Mouse (Mus musculus): ENCODE results near the gene Kiss1. TPM values are rescaled to one million over a fixed set of nuclear protein-coding genes. Genes with fewer than 3 reads are reported as not detected.

Gene Kiss1
- polyA plus RNA-seq (2017; shearing (Covaris generic)) = not detected

DNA sequence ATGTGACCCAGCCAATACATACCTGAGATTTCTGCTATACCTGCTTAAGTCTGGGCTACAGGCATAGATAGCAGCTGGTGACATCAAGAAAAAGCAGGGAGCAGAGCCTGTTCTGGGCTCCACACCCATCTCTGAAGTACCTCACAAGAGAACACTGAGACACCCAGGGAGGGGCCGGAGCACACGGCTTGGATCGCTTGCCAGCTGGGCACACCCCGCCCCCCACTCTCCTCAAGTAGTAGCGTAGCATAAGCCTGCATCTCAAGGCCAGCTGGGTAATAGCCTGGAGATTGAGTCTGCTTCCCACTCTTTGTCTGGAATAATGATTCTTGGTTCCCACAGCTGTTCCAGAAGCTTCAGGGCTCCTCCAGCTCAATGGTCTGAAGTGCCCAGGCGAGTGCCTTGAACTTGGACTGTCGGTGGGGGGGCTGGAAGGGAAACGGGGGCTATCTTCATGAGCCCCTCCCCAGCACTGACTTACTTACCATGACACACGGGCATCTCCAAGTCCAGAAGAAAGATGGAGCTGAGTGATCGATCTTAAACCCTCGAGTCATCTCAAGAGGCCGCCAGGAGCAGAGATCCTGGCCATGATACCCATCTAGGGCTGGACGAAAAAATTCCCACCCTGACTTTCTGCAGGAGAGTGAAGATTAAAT lies at the start of gene Kiss1:
TSS of gene Kiss1 (plus strand) at position 609 of the 659 bp plus-strand sequence.

DNA sequence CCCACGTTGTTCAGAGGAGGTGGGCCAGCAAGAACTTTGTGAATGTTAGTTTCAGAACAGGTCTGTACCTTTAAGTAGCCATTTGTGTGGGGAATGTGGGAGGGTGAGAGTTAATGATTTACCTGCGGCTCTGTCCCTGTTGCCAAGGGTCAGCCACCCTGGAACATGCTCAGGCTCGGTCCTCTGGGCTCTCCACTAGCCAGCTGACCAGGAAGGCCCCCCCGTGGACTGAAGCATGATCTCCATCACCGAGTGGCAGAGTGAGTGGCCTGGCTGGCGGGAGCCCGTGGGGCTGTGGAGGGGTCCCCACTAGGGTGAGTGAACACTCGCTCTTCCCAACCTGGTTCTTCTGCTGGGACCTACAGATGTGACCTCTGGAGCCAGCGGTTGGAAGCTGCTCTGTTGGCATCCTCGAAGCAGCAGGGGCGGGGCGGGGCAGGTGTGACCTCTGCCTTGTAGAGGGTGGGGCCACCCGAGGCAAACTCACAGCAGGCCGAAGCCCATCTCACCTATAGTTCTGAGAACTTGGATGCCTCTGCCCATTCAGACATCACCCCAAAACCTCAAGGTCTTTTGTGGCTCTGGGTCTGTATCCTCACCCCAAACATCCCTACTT lies 11.9 kb upstream of the Kiss1 start, which contains the start of gene Golt1a:
TSS of gene Golt1a (plus strand) at position 149 of the 616 bp plus-strand sequence.

DNA sequence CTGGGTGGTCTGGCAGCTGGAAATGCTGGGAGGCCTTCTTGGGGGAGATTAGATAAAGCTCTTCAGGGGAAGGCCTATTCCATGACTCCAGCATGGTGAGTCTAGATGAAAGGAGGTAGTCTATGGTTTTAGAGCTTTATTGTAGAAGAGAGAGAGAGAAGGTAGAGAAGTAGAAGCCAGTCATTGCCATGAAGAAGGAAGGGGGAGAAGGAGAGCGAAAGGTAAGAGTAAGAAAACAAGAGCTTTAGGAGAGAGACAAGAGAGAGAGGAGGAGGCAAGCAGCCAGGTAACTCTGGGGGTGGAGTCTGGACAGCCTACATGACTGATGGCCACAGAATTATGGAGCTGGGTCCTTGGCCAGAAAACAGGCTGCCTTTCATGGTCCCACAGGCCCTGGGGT lies 28.5 kb downstream of the Kiss1 start, which contains the start of gene Ren1:
TSS of gene Ren1 (plus strand) at position 301 of the 400 bp plus-strand sequence.

DNA sequence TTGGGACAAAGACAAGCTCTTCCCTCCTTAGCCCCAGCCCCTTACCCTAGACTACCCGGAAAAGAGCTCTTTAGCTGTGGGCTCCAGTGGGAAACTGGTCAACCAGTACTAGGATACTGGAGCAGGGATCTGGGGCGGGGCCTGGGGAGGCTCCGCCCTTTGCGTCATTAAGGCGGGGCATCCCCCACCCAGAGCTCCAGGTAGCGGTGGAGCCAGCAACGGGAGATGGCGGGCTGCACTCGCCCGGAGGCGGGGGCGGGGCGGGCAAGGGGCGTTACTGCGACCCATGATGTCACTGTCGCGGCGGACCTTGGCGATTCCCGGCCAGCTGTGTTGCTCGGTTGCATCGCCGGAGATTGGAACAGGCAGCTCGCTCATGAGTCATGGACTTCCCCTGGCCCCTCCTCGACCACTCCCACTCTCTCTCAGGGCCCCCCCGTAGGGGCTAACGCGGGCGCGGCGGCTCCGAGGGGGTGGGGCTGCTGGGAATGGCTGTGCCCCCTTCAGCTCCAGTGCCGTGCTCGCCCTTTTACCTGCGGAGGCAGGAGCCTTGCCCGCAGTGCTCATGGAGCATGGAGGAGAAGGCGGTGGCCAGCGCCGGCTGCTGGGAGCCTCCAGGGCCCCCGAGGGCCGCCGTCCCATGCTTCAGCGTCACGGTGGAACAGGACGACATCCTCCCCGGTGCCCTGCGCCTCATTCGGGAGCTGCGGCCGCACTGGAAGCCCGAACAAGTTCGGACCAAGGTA lies 41.8 kb downstream of the Kiss1 start, which contains the start of gene Etnk2:
TSS of gene Etnk2 (plus strand) at position 297 of the 746 bp plus-strand sequence.

Other genes with a start within 250 kb of the Kiss1 start
- 62.5 TPM for gene Ppp1r15b, start 190.7 kb upstream of the Kiss1 start, polyA plus RNA-seq (2017; shearing (Covaris generic))
- gene Plekha6, start 157.7 kb upstream of the Kiss1 start, polyA plus RNA-seq (2017; shearing (Covaris generic)) = 0.55 TPM
- gene Golt1a, start 12.1 kb upstream of the Kiss1 start, polyA plus RNA-seq (2017; shearing (Covaris generic)) = not detected
- gene Ren1, start 28.6 kb downstream of the Kiss1 start, polyA plus RNA-seq (2017; shearing (Covaris generic)) = not detected
- gene Etnk2, start 41.7 kb downstream of the Kiss1 start, polyA plus RNA-seq (2017; shearing (Covaris generic)) = not detected
- gene Sox13, start 102.5 kb downstream of the Kiss1 start, polyA plus RNA-seq (2017; shearing (Covaris generic)) = not detected

Measured in inflammation-experienced regulatory T-cells, adult 16 weeks (primary cell).